Mouse (Mus musculus) neural tube, embryonic 14.5 days (tissue): ENCODE results near the gene Ss18l2. TPM values are rescaled to one million over a fixed set of nuclear protein-coding genes. Genes with fewer than 3 reads are reported as not detected.

ENCODE experiments used
- ATAC-seq: fragments of 200-750 bp; cut with Nextera tagmentation; 2 replicates; pipeline ENCODE4 v1.8.0; 2017; ENCODE audit warnings: low read depth, mild to moderate bottlenecking, moderate TSS enrichment, moderate library complexity
- H3K27ac ChIP-seq: fragments of 300-500 bp; sonication (generic); 2 replicates; pipeline ENCODE4 v1.5.1; 2014; ENCODE audit warnings: low read depth, mild to moderate bottlenecking, control low read depth, low read length, moderate library complexity, mixed read lengths
- H3K27me3 ChIP-seq: fragments of 300-500 bp; sonication (generic); 2 replicates; pipeline ENCODE4 v1.6.1; 2014; ENCODE audit warnings: low read length; ENCODE audit not compliant: control insufficient read depth, insufficient read depth
- H3K36me3 ChIP-seq: fragments of 300-500 bp; sonication (generic); 2 replicates; pipeline ENCODE4 v1.6.1; 2014; ENCODE audit warnings: low read length, mixed read lengths; ENCODE audit not compliant: control insufficient read depth, insufficient read depth
- H3K4me1 ChIP-seq: fragments of 300-500 bp; sonication (generic); 2 replicates; pipeline ENCODE4 v1.6.1; 2014; ENCODE audit warnings: low read length; ENCODE audit not compliant: control insufficient read depth, insufficient read depth
- H3K4me2 ChIP-seq: fragments of 300-500 bp; sonication (generic); 2 replicates; pipeline ENCODE4 v1.6.1; 2014; ENCODE audit warnings: mild to moderate bottlenecking, low read depth, low read length, control low read depth
- H3K4me3 ChIP-seq: fragments of 300-500 bp; sonication (generic); 2 replicates; pipeline ENCODE4 v1.5.1; 2014; ENCODE audit warnings: low read depth, low read length, control low read depth, mixed read lengths
- H3K9ac ChIP-seq: fragments of 300-500 bp; sonication (generic); replicated peaks from 2 replicates; pipeline ENCODE4 v1.6.1; 2014; ENCODE audit warnings: low read depth, mild to moderate bottlenecking, control low read depth, low read length, mixed read lengths
- H3K9me3 ChIP-seq: fragments of 300-500 bp; sonication (generic); 2 replicates; pipeline ENCODE4 v1.6.1; 2016; ENCODE audit warnings: low read length; ENCODE audit not compliant: control insufficient read depth
- WGBS: fragments of 180-500 bp; shearing (Covaris S2); extraction: QIAGEN DNeasy Blood & Tissue Kit; methylation state at CpG from one replicate; pipeline ENCODE4 v1.1.7; 2014; 5-methylcytosine and 5-hydroxymethylcytosine counted together
- polyA plus RNA-seq: library from polyadenylated mRNA; unstranded; fragments of >200 nt; fragmentation: Nextera tagmentation; extraction: Ambion mirVana; gene quantifications from 2 replicates; pipeline ENCODE4 v1.2.1, GENCODE M21; 2014

The Ss18l2 gene
- polyA plus RNA-seq, 1 experiment from 2014 or later = 208 TPM

GRCm38 (mm10) chr9:121744051-121744450 is 33.9 kb downstream of the Ss18l2 start:
- H3K4me1 ChIP-seq = no peaks in the 10 kb centered on the region
- H3K27ac ChIP-seq = no peak overlapping the region
- ATAC-seq = no peak
- no peak overlapping the region for H3K4me3 ChIP-seq
- 93% methylated on average over 8 of the region's 8 CpGs for WGBS
- H3K36me3 ChIP-seq = peaks cover 82% of the 10 kb centered on the region
- no peaks in the 10 kb centered on the region for H3K9me3 ChIP-seq
- no peak overlapping the region for H3K4me2 ChIP-seq
- no peaks in the 10 kb centered on the region for H3K27me3 ChIP-seq
- H3K9ac ChIP-seq = no peak overlapping the region

- no peak overlapping the region for H3K9ac ChIP-seq
- ATAC-seq = no peak
- no peak overlapping the region for H3K4me2 ChIP-seq
- H3K27ac ChIP-seq = no peak overlapping the region
- no peak overlapping the region for H3K4me3 ChIP-seq
- H3K36me3 ChIP-seq = peaks cover 76% of the 10 kb centered on the region
- 94% methylated on average over 9 of the region's 9 CpGs for WGBS
- H3K9me3 ChIP-seq = no peaks in the 10 kb centered on the region
- H3K4me1 ChIP-seq = 0 out of 2 replicates have a peak, but pooled peaks cover 3% of the 10 kb centered on the region
- H3K27me3 ChIP-seq = no peaks in the 10 kb centered on the region
Measured at GRCm38 (mm10) chr9:121752774-121753173, 42.6 kb downstream of the Ss18l2 start.

- Histone ChIP-seq H3K4me2 (no peak overlapping the region), H3K4me1 (0 out of 2 replicates have a peak, but pooled peaks cover 12% of the 10 kb centered on the region), H3K27ac (no peak overlapping the region), H3K27me3 (no peaks in the 10 kb centered on the region), H3K36me3 (peaks cover 60% of the 10 kb centered on the region), H3K4me3 (no peak overlapping the region), H3K9ac (no peak overlapping the region), H3K9me3 (no peaks in the 10 kb centered on the region)
- no peak for ATAC-seq
- WGBS = 93% methylated on average over 3 of the region's 3 CpGs
Measured at GRCm38 (mm10) chr9:121754624-121755023, 44.5 kb downstream of the Ss18l2 start.

GRCm38 (mm10) chr9:121756785-121757184 is 46.7 kb downstream of the Ss18l2 start:
- peaks cover 26% of the 10 kb centered on the region for H3K4me1 ChIP-seq
- H3K27me3 ChIP-seq = no peaks in the 10 kb centered on the region
- no peak overlapping the region for H3K4me2 ChIP-seq
- H3K27ac ChIP-seq = no peak overlapping the region
- no peaks in the 10 kb centered on the region for H3K9me3 ChIP-seq
- ATAC-seq = no peak
- no peak overlapping the region for H3K4me3 ChIP-seq
- no peak overlapping the region for H3K9ac ChIP-seq
- H3K36me3 ChIP-seq = peaks cover 38% of the 10 kb centered on the region
- 88% methylated on average over 3 of the region's 3 CpGs for WGBS

GRCm38 (mm10) chr9:121757432-121757831 is 47.3 kb downstream of the Ss18l2 start:
- Histone ChIP-seq H3K36me3 (peaks cover 32% of the 10 kb centered on the region), H3K4me2 (no peak overlapping the region), H3K27me3 (no peaks in the 10 kb centered on the region), H3K4me3 (no peak overlapping the region), H3K9me3 (no peaks in the 10 kb centered on the region), H3K9ac (no peak overlapping the region), H3K4me1 (peaks cover 26% of the 10 kb centered on the region), H3K27ac (no peak overlapping the region)
- WGBS = 62% methylated on average over 3 of the region's 3 CpGs
- ATAC-seq = no peak

- 61% methylated on average over 10 of the region's 10 CpGs for WGBS
- Histone ChIP-seq H3K27me3 (no peaks in the 10 kb centered on the region), H3K36me3 (peaks cover 29% of the 10 kb centered on the region), H3K9ac (peak overlapping the region; percentile 94), H3K4me3 (peak overlapping the region; percentile 96), H3K4me1 (peaks cover 26% of the 10 kb centered on the region), H3K4me2 (peak overlapping the region; percentile 77), H3K27ac (no peak overlapping the region), H3K9me3 (no peaks in the 10 kb centered on the region)
- no peak for ATAC-seq
Measured at GRCm38 (mm10) chr9:121757835-121758814, 48.0 kb downstream of the Ss18l2 start.

- Histone ChIP-seq H3K9ac (peak within 1 kb of the TSS; percentile 94), H3K4me1 (peaks cover 26% of the 10 kb centered on the region), H3K36me3 (peaks cover 29% of the 10 kb centered on the region), H3K27ac (peak within 1 kb of the TSS; percentile 88), H3K27me3 (no peaks in the 10 kb centered on the region), H3K9me3 (no peaks in the 10 kb centered on the region), H3K4me2 (peak within 1 kb of the TSS; percentile 77), H3K4me3 (peak within 1 kb of the TSS; percentile 96)
- peak; percentile 84 for ATAC-seq
- WGBS = under 1% methylated on average over 78 of the region's 97 CpGs
Measured at GRCm38 (mm10) chr9:121759091-121760081, 49.3 kb downstream of the Ss18l2 start, which contains the start of gene Zfp651. Zfp651 (plus strand) TSS chr9:121759330.

- Histone ChIP-seq H3K9me3 (no peaks in the 10 kb centered on the region), H3K36me3 (peaks cover 31% of the 10 kb centered on the region), H3K4me1 (peaks cover 26% of the 10 kb centered on the region), H3K4me2 (peak overlapping the region; percentile 77), H3K27ac (peak overlapping the region; percentile 88), H3K27me3 (no peaks in the 10 kb centered on the region), H3K4me3 (peak overlapping the region; percentile 96), H3K9ac (peak overlapping the region; percentile 94)
- ATAC-seq = peak; percentile 32
- WGBS = 2% methylated on average over 42 of the region's 43 CpGs
Measured at GRCm38 (mm10) chr9:121760271-121761090, 50.4 kb downstream of the Ss18l2 start.
